Mouse (Mus musculus) neural tube, embryonic 13.5 days (tissue): ENCODE data around the gene Dcaf5. TPM values are rescaled to one million over a fixed set of nuclear protein-coding genes. Genes with fewer than 3 reads are reported as not detected.
A peak's percentile ranks its signal among the peaks of the same experiment; 100 is the strongest.

ENCODE experiments used
- ATAC-seq: fragments of 200-750 bp; cut with Nextera tagmentation; 2 replicates; pipeline ENCODE4 v1.8.0; 2017; ENCODE audit warnings: low read depth, mild to moderate bottlenecking, moderate TSS enrichment, moderate library complexity
- H3K27ac ChIP-seq: fragments of 300-500 bp; sonication (generic); replicated peaks from 2 replicates; pipeline ENCODE4 v1.5.1; 2015; ENCODE audit warnings: moderate library complexity, mild to moderate bottlenecking, inconsistent platforms
- H3K27me3 ChIP-seq: fragments of 300-500 bp; sonication (generic); 2 replicates; pipeline ENCODE4 v1.6.1; 2015; ENCODE audit warnings: mild to moderate bottlenecking, inconsistent platforms
- H3K36me3 ChIP-seq: fragments of 300-500 bp; sonication (generic); 2 replicates; pipeline ENCODE4 v1.6.1; 2015; ENCODE audit warnings: mild to moderate bottlenecking, inconsistent platforms
- H3K4me1 ChIP-seq: fragments of 300-500 bp; sonication (generic); replicated peaks from 2 replicates; pipeline ENCODE4 v1.6.1; 2015; ENCODE audit warnings: inconsistent platforms
- H3K4me2 ChIP-seq: fragments of 300-500 bp; sonication (generic); 2 replicates; pipeline ENCODE4 v1.6.1; 2015; ENCODE audit warnings: inconsistent platforms, mild to moderate bottlenecking, moderate library complexity
- H3K4me3 ChIP-seq: fragments of 300-500 bp; sonication (generic); 2 replicates; pipeline ENCODE4 v1.5.1; 2015; ENCODE audit warnings: mild to moderate bottlenecking, inconsistent platforms
- H3K9ac ChIP-seq: fragments of 300-500 bp; sonication (generic); 2 replicates; pipeline ENCODE4 v1.6.1; 2015; ENCODE audit warnings: moderate library complexity, mild to moderate bottlenecking, inconsistent platforms
- H3K9me3 ChIP-seq: fragments of 300-500 bp; sonication (generic); 2 replicates; pipeline ENCODE4 v1.6.1; 2016; ENCODE audit warnings: inconsistent platforms
- WGBS: fragments of 180-500 bp; shearing (Covaris S2); methylation state at CpG from one replicate; pipeline ENCODE4 v1.1.7; 2015; 5-methylcytosine and 5-hydroxymethylcytosine counted together
- microRNA-seq: library from miRNA; unstranded; fragments of <30 nt; microRNA quantifications from one replicate; pipeline ENCODE4, GENCODE M21; 2016
- polyA plus RNA-seq: library from polyadenylated mRNA; unstranded; fragments of >200 nt; fragmentation: Nextera tagmentation; extraction: Ambion mirVana; gene quantifications from 2 replicates; pipeline ENCODE4 v1.2.1, GENCODE M21; 2015

Gene Dcaf5
- polyA plus RNA-seq, 1 experiment from 2014 or later = 24.2 TPM

- H3K9me3 ChIP-seq = no peaks in the 10 kb centered on the region
- no peaks in the 10 kb centered on the region for H3K27me3 ChIP-seq
- no peaks in the 10 kb centered on the region for H3K4me1 ChIP-seq
- no peak overlapping the region for H3K27ac ChIP-seq
- no peak overlapping the region for H3K4me2 ChIP-seq
- H3K9ac ChIP-seq = no peak overlapping the region
- ATAC-seq = no peak
- whole genome bisulfite sequencing = 78% methylated on average over 6 of the region's 6 CpGs
- H3K36me3 ChIP-seq = no peaks in the 10 kb centered on the region
- no peak overlapping the region for H3K4me3 ChIP-seq
These were observed 137.7 kb downstream of the Dcaf5 start for GRCm38 (mm10) chr12:80298714-80299113.

DNA sequence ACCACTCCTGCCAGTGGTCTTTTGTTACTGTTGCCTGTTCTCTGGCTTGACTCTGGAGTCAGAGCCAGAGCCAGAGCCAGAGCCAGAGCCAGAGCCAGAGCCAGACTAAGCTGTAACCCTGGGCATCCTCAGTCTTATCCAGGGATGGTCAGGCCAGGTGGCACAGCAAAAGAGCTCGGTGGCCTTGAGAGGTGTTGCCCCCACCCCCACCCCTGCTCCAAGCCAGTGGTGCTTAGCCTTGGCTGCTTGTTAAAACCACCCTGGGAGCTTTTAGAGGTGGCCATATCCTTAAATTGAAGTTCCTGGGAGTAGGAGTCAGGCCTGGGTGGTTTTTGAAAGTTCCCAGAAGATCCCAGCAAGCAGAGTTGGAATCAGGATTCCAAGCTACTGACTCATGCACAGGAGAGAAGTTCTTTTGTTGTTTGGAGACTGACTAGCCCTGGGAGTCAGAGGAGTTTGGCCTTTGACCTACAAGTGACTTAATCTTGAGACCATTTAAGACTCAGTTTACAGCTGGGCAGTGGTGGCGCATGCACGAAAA, 144.4 kb downstream of the Dcaf5 start:
- Histone ChIP-seq H3K27me3 (no peaks in the 10 kb centered on the region), H3K4me3 (no peak overlapping the region), H3K9me3 (no peaks in the 10 kb centered on the region), H3K27ac (no peak overlapping the region), H3K4me2 (no peak overlapping the region), H3K36me3 (no peaks in the 10 kb centered on the region), H3K4me1 (no peaks in the 10 kb centered on the region), H3K9ac (no peak overlapping the region)
- WGBS = 83% methylated on average over 3 of the region's 3 CpGs
- ATAC-seq = no peak

- H3K4me3 ChIP-seq = no peak overlapping the region
- no peak for ATAC-seq
- H3K4me2 ChIP-seq = no peak overlapping the region
- no peaks in the 10 kb centered on the region for H3K4me1 ChIP-seq
- no peak overlapping the region for H3K9ac ChIP-seq
- no peaks in the 10 kb centered on the region for H3K9me3 ChIP-seq
- 91% methylated on average over 8 of the region's 8 CpGs for WGBS
- no peaks in the 10 kb centered on the region for H3K27me3 ChIP-seq
- no peak overlapping the region for H3K27ac ChIP-seq
- no peaks in the 10 kb centered on the region for H3K36me3 ChIP-seq
These were observed 145.4 kb downstream of the Dcaf5 start for GRCm38 (mm10) chr12:80290964-80291363.

DNA sequence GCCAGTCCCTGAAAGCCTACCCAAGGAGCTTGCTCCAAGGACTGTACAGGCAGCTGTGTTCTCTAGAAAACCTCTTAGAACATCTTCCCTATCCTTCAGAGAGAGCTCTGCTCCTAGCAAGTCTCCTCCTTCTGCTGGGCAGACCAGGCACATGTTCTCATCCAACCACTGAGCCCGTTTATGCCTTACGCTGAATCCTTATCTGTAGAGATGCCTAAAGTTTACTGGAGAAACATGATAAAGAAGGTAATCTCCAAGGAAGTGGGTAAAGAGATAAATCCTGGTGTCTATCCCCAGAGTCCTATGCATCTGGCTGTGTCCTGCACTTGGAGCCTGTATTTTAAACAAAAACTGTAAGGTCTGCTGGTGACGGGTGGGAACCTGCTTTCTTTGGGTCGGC, 145.9 kb downstream of the Dcaf5 start:
- Histone ChIP-seq H3K4me2 (no peak overlapping the region), H3K9ac (no peak overlapping the region), H3K36me3 (no peaks in the 10 kb centered on the region), H3K4me3 (no peak overlapping the region), H3K4me1 (no peaks in the 10 kb centered on the region), H3K9me3 (no peaks in the 10 kb centered on the region), H3K27ac (no peak overlapping the region), H3K27me3 (no peaks in the 10 kb centered on the region)
- WGBS = 85% methylated on average over 4 of the region's 4 CpGs
- no peak for ATAC-seq

GRCm38 (mm10) chr12:80289722-80290121, 146.7 kb downstream of the Dcaf5 start:
- ATAC-seq = no peak
- no peak overlapping the region for H3K27ac ChIP-seq
- H3K4me3 ChIP-seq = no peak overlapping the region
- H3K4me1 ChIP-seq = no peaks in the 10 kb centered on the region
- no peaks in the 10 kb centered on the region for H3K36me3 ChIP-seq
- H3K27me3 ChIP-seq = no peaks in the 10 kb centered on the region
- no peak overlapping the region for H3K9ac ChIP-seq
- H3K4me2 ChIP-seq = no peak overlapping the region
- 79% methylated on average over 3 of the region's 3 CpGs for WGBS
- H3K9me3 ChIP-seq = no peaks in the 10 kb centered on the region

GRCm38 (mm10) chr12:80285890-80286289, 150.5 kb downstream of the Dcaf5 start:
- H3K4me1 ChIP-seq = no peaks in the 10 kb centered on the region
- ATAC-seq = no peak
- no peaks in the 10 kb centered on the region for H3K27me3 ChIP-seq
- H3K27ac ChIP-seq = no peak overlapping the region
- H3K36me3 ChIP-seq = no peaks in the 10 kb centered on the region
- 66% methylated on average over 5 of the region's 5 CpGs for WGBS
- no peak overlapping the region for H3K4me3 ChIP-seq
- H3K9ac ChIP-seq = no peak overlapping the region
- no peak overlapping the region for H3K4me2 ChIP-seq
- no peaks in the 10 kb centered on the region for H3K9me3 ChIP-seq

Small RNA genes within 50 kb of the gene (microRNA-seq; reads per million reads assigned to microRNA genes)
- gene Mir1843a = 34.2 reads per million, percentile 40 among the genes with 10 or more reads in this experiment

Other genes starting within 250 kb of the Dcaf5 start
- 8.8 and 10.2 TPM in 2 replicates for gene Actn1, start 176.2 kb downstream of the Dcaf5 start, polyA plus RNA-seq
- 47.7 and 51.4 TPM in 2 replicates for gene Exd2, start 26.5 kb upstream of the Dcaf5 start, polyA plus RNA-seq
- 27.9 and 28.9 TPM in 2 replicates for gene Galnt16, start 81.7 kb upstream of the Dcaf5 start, polyA plus RNA-seq
- gene Slc39a9, start 207.3 kb upstream of the Dcaf5 start, polyA plus RNA-seq = 22.0 and 22.6 TPM in 2 replicates
- 296 and 300 TPM in 2 replicates for gene Erh, start 207.7 kb upstream of the Dcaf5 start, polyA plus RNA-seq